Mouse (Mus musculus): ENCODE results near the gene Cgn. TPM values are rescaled to one million over a fixed set of nuclear protein-coding genes. Genes with fewer than 3 reads are reported as not detected.

Gene Cgn
- total and polyA plus RNA-seq, 3 experiments: 0.04 to 0.86 TPM; not detected in 1

- Histone ChIP-seq H3K27me3 (ENCODE audit: control insufficient read depth in 1 of 2, insufficient read depth in 2 of 2, low read length in 2 of 2) (peaks cover 0 to 2% of the 10 kb centered on the region in 2 experiments; a peak in 1 of 4 replicates), H3K4me3 (ENCODE audit: control insufficient read depth in 1 of 2, insufficient read depth in 1 of 2, low read depth in 2 of 2, low read length in 2 of 2) (no peak overlapping the region), H3K79me2 (ENCODE audit: control insufficient read depth, insufficient read depth, low read length, poor library complexity) (no peaks in the 10 kb centered on the region), H3K9ac (ENCODE audit: control insufficient read depth, low read depth, low read length, poor library complexity, severe bottlenecking) (no peak overlapping the region), H3K4me1 (ENCODE audit: control insufficient read depth in 1 of 2, insufficient read depth in 2 of 2, low read length in 2 of 2) (peaks cover 0 to 8% of the 10 kb centered on the region in 2 experiments; a peak in 2 of 4 replicates), H3K9me3 (replicated peaks; ENCODE audit: insufficient read depth, low read length) (no peaks in the 10 kb centered on the region), H3K36me3 (ENCODE audit: control insufficient read depth in 1 of 2, insufficient read depth in 2 of 2, low read length in 2 of 2) (no peaks in the 10 kb centered on the region), H3K27ac (ENCODE audit: control insufficient read depth, low read depth, low read length) (no peak overlapping the region)
- DNase-seq (ENCODE audit: low read depth, low spot score): peak; percentile 52
- TF ChIP-seq MEF2A (IDR thresholded peaks at IDR 0.05; ENCODE audit: extremely low read depth, insufficient replicate concordance, low read depth, low read length, poor library complexity, severe bottlenecking): no peak
- TF ChIP-seq SIN3A (IDR thresholded peaks at IDR 0.05; ENCODE audit: low read length): no peak; the same call in 1 of the 2 replicates
- TF ChIP-seq MYC (IDR thresholded peaks at IDR 0.05; ENCODE audit: low read depth, low read length): no peak
- no peak for TF ChIP-seq TCF12 (IDR thresholded peaks at IDR 0.05; ENCODE audit: low read depth, low read length)
- TF ChIP-seq POLR2AphosphoS5 (IDR thresholded peaks at IDR 0.05; ENCODE audit: borderline replicate concordance, low read depth, low read length): no peak
- TF ChIP-seq POLR2A (IDR thresholded peaks at IDR 0.05; ENCODE audit: control insufficient read depth in 1 of 2, insufficient read depth in 1 of 2, low read depth in 1 of 2, low read length in 2 of 2, poor library complexity in 1 of 2): no peak
- TF ChIP-seq MAX (IDR thresholded peaks at IDR 0.05; ENCODE audit: low read length): no peak
- TF ChIP-seq TBP (IDR thresholded peaks at IDR 0.05; ENCODE audit: low read depth, low read length): no peak
- no peak for TF ChIP-seq NRF1 (IDR thresholded peaks at IDR 0.05; ENCODE audit: insufficient read depth, low read depth, low read length, poor library complexity, severe bottlenecking)
- TF ChIP-seq USF2 (IDR thresholded peaks at IDR 0.05; ENCODE audit: borderline replicate concordance in 1 of 2, insufficient read depth in 1 of 2, low read depth in 1 of 2, low read length in 2 of 2): no peak
Observed at GRCm38 (mm10) chr3:94789516-94789915, 3.2 kb upstream of the Cgn start.

DNA sequence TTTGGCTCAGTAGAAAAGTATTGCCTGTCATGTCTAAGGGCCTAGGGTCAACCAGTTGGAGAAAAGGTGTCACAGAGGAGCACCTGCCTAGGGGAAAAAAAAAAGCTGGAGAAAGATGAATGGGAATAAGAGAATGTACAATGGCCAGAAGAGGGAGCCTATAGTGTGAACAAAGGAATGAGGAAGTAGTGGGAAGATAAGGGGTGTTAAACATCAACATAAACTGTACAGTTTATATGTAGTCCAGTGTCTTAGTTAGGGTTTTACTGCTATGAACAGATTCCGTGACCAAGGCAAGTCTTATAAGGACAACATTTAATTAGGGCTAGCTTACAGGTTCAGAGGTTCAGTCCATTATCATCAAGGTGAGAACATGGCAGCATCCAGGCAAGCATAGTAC, 2.8 kb upstream of the Cgn start:
- DNase-seq (ENCODE audit: low read depth, low spot score): peak; percentile 70
- Histone ChIP-seq H3K4me1 (ENCODE audit: control insufficient read depth in 1 of 2, insufficient read depth in 2 of 2, low read length in 2 of 2) (peaks cover 0 to 8% of the 10 kb centered on the region in 2 experiments; a peak in 2 of 4 replicates), H3K36me3 (ENCODE audit: control insufficient read depth in 1 of 2, insufficient read depth in 2 of 2, low read length in 2 of 2) (no peaks in the 10 kb centered on the region), H3K27ac (ENCODE audit: control insufficient read depth, low read depth, low read length) (no peak overlapping the region), H3K27me3 (ENCODE audit: control insufficient read depth in 1 of 2, insufficient read depth in 2 of 2, low read length in 2 of 2) (peaks cover 0 to 2% of the 10 kb centered on the region in 2 experiments; a peak in 1 of 4 replicates), H3K4me3 (ENCODE audit: control insufficient read depth in 1 of 2, insufficient read depth in 1 of 2, low read depth in 2 of 2, low read length in 2 of 2) (no peak overlapping the region), H3K9ac (ENCODE audit: control insufficient read depth, low read depth, low read length, poor library complexity, severe bottlenecking) (no peak overlapping the region), H3K79me2 (ENCODE audit: control insufficient read depth, insufficient read depth, low read length, poor library complexity) (no peaks in the 10 kb centered on the region), H3K9me3 (replicated peaks; ENCODE audit: insufficient read depth, low read length) (no peaks in the 10 kb centered on the region)
- TF ChIP-seq EP300 (IDR thresholded peaks at IDR 0.05; ENCODE audit: low read depth in 1 of 2, low read length in 2 of 2) (peak; percentile 37 to 79; a peak in 3 of 4 replicates), SIN3A (IDR thresholded peaks at IDR 0.05; ENCODE audit: low read length) (peak; percentile 54), RAD21 (IDR thresholded peaks at IDR 0.05; ENCODE audit: low read depth, low read length) (peak; percentile 19; the same call in 1 of the 2 replicates), ZNF384 (IDR thresholded peaks at IDR 0.05; ENCODE audit: low read depth, low read length) (peak; percentile 72), MAX (IDR thresholded peaks at IDR 0.05; ENCODE audit: low read length) (no peak), E2F4 (IDR thresholded peaks at IDR 0.05; ENCODE audit: borderline replicate concordance, low read depth, low read length) (no peak), RCOR1 (IDR thresholded peaks at IDR 0.05; ENCODE audit: low read depth, low read length) (peak; percentile 35; the same call in 1 of the 2 replicates), SMC3 (IDR thresholded peaks at IDR 0.05; ENCODE audit: low read depth, low read length) (peak; percentile 41), TBP (IDR thresholded peaks at IDR 0.05; ENCODE audit: low read depth, low read length) (peak; percentile 40; the same call in 1 of the 2 replicates), CTCF (IDR thresholded peaks at IDR 0.05 in 2 of 3, conservative IDR thresholded peaks at IDR 0.05 in 1 of 3; ENCODE audit: control insufficient read depth in 1 of 3, insufficient read depth in 1 of 3, low read depth in 2 of 3, low read length in 3 of 3, poor library complexity in 1 of 3, severe bottlenecking in 1 of 3) (peak in 2 of 3 experiments; percentile 11 to 59; a peak in 2 of 6 replicates), TCF12 (IDR thresholded peaks at IDR 0.05; ENCODE audit: low read depth, low read length) (no peak), ELF1 (IDR thresholded peaks at IDR 0.05; ENCODE audit: low read depth, low read length) (peak; percentile 75), GATA1 (IDR thresholded peaks at IDR 0.05; ENCODE audit: low read depth, low read length) (peak; percentile 87), HCFC1 (IDR thresholded peaks at IDR 0.05; ENCODE audit: low read depth, low read length) (0 out of 2 replicates have a peak, but pooled peaks have one; percentile 35)
